Mouse (Mus musculus) stomach, postnatal 0 days (tissue): Measurements from ENCODE around the gene Olfr17.
"Not testable (repeated sequence)": the region's sequence is repeated elsewhere in the genome, so short reads cannot be mapped to it uniquely, and the experiment has no call there.

Experiments used
- CTCF ChIP-seq: IDR thresholded peaks from 2 replicates; pipeline ENCODE4 v1.5.1; 2016; ENCODE audit warnings: antibody characterized with exemption, low read depth, mild to moderate bottlenecking, moderate library complexity
- EP300 ChIP-seq: optimal IDR thresholded peaks from 2 replicates; pipeline ENCODE3; 2016; ENCODE audit warnings: antibody characterized with exemption

- not testable (repeated sequence) for TF ChIP-seq CTCF, EP300
Observed at GRCm38 (mm10) chr7:107110269-107110668, 17.2 kb downstream of the Olfr17 start, which contains the start of gene Olfr715b.
